Mouse (Mus musculus) cerebellum, postnatal 10 days (tissue): ENCODE results near the gene Ptrh2.
"Not testable (repeated sequence)": the region's sequence is repeated elsewhere in the genome, so short reads cannot be mapped to it uniquely, and the experiment has no call there.

Source experiments
- DNase-seq, 2 experiments: peaks; one replicate each; pipeline ENCODE4 v3.0.0; 2021; ENCODE audit warnings: mixed read lengths in 2 of 2

Gene Ptrh2

DNA sequence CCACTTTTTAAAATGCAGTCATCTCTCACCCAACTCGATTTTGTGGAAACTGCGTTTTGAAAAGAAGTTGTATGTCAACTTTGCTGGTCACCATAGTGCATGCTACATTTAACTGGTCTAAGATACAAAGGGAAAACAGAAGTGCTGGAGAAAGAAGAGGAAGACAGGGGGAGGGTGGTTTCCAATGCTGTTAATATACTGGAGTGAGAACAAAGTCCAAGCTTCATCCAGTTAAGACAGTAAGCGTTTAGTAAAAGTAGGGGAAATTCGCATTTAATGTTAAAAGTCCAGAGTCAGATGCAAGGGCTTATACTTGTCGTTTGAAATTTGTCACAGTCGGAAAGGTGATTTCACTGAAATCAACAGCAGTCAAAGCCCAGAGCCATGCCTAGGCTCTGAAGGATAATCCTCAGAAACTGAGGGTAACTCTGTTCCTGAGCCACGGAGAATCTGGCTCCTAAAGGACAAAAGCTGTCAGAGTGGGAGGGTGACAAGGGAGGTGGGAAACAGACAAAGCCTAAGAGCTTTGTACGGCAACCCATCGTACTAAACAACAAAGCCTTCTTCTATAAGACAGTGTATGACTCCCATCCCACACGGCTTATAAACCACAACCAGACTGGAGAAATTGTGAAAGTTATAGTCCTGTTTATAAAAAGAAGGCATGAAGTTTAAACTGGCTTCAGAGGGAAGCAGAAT lies 50.6 kb downstream of the Ptrh2 start:
- no peak for DNase-seq

DNA sequence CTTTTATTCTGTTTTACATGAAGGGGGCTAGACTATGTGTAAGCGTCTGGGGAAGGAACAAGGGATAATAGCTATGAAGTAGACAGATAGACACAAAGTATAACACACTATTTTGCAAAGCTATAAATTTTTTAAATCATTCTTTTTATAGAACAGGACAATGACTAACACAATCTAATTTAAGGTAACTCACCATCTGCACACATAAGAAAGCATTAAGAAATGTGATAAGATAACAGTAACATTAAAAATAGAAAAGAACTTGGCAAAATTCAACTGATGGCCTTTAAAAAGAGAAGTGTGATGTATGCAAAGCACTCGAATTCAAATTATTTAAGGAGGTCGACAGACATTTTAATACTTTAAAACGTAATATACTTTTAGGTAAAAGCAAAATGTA lies 51.2 kb downstream of the Ptrh2 start:
- DNase-seq = no peak

DNA sequence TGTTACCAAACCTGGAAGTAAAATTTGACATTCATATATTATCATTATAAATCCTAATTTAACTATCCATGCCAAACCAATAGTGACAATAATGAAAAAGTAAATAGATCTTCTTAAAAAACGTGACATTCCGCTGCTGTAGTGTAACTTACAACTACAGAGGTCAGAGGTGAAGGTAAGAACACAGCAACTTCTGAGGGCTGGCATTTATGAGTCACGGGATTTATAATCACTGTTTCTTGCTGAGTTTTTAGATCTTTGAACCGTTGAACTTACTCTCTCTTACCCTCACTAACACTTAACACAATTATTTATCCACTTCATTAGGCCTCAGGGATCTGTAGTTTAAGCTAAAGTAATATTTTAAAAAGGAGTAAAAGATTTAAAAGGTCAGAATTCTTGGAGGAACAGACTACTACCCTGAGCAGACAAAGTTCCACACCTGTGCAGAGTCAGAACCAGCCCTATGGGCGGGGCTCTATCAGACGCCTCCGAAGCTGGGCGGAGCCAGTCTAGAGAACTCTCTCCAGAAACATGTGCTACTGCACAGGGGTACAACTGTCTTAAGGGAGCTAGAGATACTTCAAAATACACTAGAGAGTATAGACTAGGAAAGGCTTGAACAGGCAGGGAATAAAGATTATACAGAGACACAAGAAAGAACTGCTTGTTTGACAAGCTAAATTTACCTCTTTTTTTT lies 53.7 kb downstream of the Ptrh2 start:
- DNase-seq = no peak

- not testable (repeated sequence) for DNase-seq
Observed at GRCm38 (mm10) chr11:86738308-86738707, 54.5 kb downstream of the Ptrh2 start.

GRCm38 (mm10) chr11:86738956-86739355 lies 55.2 kb downstream of the Ptrh2 start:
- no peak for DNase-seq

DNA sequence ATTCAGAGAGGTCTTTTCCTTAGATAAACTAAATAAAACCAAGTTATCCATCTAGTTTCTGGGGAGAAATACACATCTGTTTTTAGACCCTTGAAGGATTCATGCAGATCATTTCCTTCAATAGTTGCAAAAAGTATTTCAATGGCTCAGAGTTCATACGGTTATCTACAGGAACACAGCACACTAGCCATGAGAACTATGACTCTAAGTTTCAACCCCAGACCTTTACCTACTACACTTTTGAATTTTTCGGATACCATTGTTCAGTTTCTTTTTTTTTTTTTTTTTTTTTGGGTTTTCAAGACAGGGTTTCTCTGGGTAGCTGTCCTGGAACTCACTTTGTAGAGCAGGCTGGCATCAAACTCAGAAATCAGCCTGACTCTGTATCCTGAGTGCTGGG lies 55.7 kb downstream of the Ptrh2 start:
- DNase-seq = no peak

GRCm38 (mm10) chr11:86741505-86741904 lies 57.7 kb downstream of the Ptrh2 start:
- no peak for DNase-seq
